Mouse (Mus musculus) hindbrain, embryonic 13.5 days (tissue): ENCODE results near the gene Ccdc151. TPM values are rescaled to one million over a fixed set of nuclear protein-coding genes. Genes with fewer than 3 reads are reported as not detected.

Experiments used
- ATAC-seq: fragments of 200-750 bp; cut with Nextera tagmentation; 2 replicates; pipeline ENCODE4 v1.8.0; 2017; ENCODE audit warnings: moderate TSS enrichment; ENCODE audit not compliant: low FRiP score
- H3K27ac ChIP-seq: fragments of 300-500 bp; sonication (generic); 2 replicates; pipeline ENCODE4 v1.5.1; 2015; ENCODE audit warnings: inconsistent platforms, mild to moderate bottlenecking, moderate library complexity
- H3K27me3 ChIP-seq: fragments of 300-500 bp; sonication (generic); 2 replicates; pipeline ENCODE4 v1.6.1; 2015; ENCODE audit warnings: mild to moderate bottlenecking, inconsistent platforms
- H3K36me3 ChIP-seq: fragments of 300-500 bp; sonication (generic); 2 replicates; pipeline ENCODE4 v1.6.1; 2015; ENCODE audit warnings: mild to moderate bottlenecking, inconsistent platforms
- H3K4me1 ChIP-seq: fragments of 300-500 bp; sonication (generic); replicated peaks from 2 replicates; pipeline ENCODE4 v1.6.1; 2015; ENCODE audit warnings: inconsistent platforms
- H3K4me2 ChIP-seq: fragments of 300-500 bp; sonication (generic); 2 replicates; pipeline ENCODE4 v1.6.1; 2015; ENCODE audit warnings: inconsistent platforms, mild to moderate bottlenecking, moderate library complexity
- H3K4me3 ChIP-seq: fragments of 300-500 bp; sonication (generic); 2 replicates; pipeline ENCODE4 v1.5.1; 2015; ENCODE audit warnings: mild to moderate bottlenecking, inconsistent platforms
- H3K9ac ChIP-seq: fragments of 300-500 bp; sonication (generic); 2 replicates; pipeline ENCODE4 v1.6.1; 2015; ENCODE audit warnings: mild to moderate bottlenecking, inconsistent platforms
- H3K9me3 ChIP-seq: fragments of 300-500 bp; sonication (generic); 2 replicates; pipeline ENCODE4 v1.6.1; 2016; ENCODE audit warnings: inconsistent platforms
- WGBS: fragments of 180-500 bp; shearing (Covaris S2); methylation state at CpG from one replicate; pipeline ENCODE4 v1.1.7; 2015; 5-methylcytosine and 5-hydroxymethylcytosine counted together
- polyA plus RNA-seq: library from polyadenylated mRNA; unstranded; fragments of >200 nt; fragmentation: Nextera tagmentation; extraction: Ambion mirVana; gene quantifications from 2 replicates; pipeline ENCODE4 v1.2.1, GENCODE M21; 2015

Gene Ccdc151
- polyA plus RNA-seq, 1 experiment from 2014 or later: 4.4 TPM

GRCm38 (mm10) chr9:21989230-21990110, 13.0 kb downstream of the Ccdc151 start, which contains the start of gene Rgl3:
Rgl3 (minus strand) TSS chr9:21989446.
- H3K9me3 ChIP-seq: no peaks in the 10 kb centered on the region
- no peak for ATAC-seq
- H3K4me1 ChIP-seq: peaks cover 26% of the 10 kb centered on the region
- H3K27ac ChIP-seq: no peak within 1 kb of the TSS
- WGBS: under 1% methylated on average over 41 of the region's 42 CpGs
- H3K4me3 ChIP-seq: peak within 1 kb of the TSS; percentile 36
- no peaks in the 10 kb centered on the region for H3K36me3 ChIP-seq
- H3K9ac ChIP-seq: peak within 1 kb of the TSS; percentile 64
- peaks cover 91% of the 10 kb centered on the region for H3K27me3 ChIP-seq
- peak within 1 kb of the TSS; percentile 57 for H3K4me2 ChIP-seq

DNA sequence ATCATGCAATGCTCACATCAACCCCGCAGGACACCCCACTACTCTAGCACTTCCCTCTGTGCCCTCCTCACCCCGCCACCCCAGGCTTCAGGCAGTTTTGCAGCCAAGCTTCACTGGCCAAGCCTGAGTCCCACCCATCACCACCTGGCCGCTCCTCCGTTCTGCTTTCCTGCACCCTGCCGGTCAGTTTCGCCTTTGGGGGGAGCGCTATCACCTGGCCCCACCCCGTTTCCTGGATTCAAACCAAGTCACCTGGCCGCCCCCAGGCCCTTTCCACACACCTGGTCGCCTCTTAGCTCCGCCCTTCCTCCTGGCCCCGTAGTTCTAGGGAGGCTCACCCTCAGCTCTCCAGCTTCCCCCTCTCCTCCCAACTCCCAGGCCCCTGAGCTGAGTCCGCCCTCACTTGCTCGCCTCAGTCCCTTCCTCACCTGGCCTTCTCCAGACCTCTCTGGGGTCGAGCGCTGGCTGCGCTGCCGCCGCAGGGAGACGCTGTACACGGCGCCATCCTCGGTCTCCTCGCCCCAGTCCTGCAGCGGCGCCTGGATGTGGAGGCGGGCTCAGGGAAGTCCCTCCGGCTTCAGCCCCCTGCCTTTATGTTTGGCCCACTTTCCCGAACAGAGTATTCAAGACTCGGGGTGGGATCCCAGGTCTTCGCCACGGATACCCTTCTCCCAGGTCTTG, 13.9 kb downstream of the Ccdc151 start:
- H3K4me3 ChIP-seq: peak overlapping the region; percentile 36
- H3K4me1 ChIP-seq: peaks cover 26% of the 10 kb centered on the region
- peak overlapping the region; percentile 57 for H3K4me2 ChIP-seq
- H3K9me3 ChIP-seq: no peaks in the 10 kb centered on the region
- no peaks in the 10 kb centered on the region for H3K36me3 ChIP-seq
- no peak for ATAC-seq
- WGBS: under 1% methylated on average over 32 of the region's 32 CpGs
- H3K9ac ChIP-seq: peak overlapping the region; percentile 64
- H3K27me3 ChIP-seq: peaks cover 89% of the 10 kb centered on the region
- H3K27ac ChIP-seq: no peak overlapping the region

GRCm38 (mm10) chr9:21987592-21988342, 14.7 kb downstream of the Ccdc151 start:
- H3K9ac ChIP-seq: no peak overlapping the region

DNA sequence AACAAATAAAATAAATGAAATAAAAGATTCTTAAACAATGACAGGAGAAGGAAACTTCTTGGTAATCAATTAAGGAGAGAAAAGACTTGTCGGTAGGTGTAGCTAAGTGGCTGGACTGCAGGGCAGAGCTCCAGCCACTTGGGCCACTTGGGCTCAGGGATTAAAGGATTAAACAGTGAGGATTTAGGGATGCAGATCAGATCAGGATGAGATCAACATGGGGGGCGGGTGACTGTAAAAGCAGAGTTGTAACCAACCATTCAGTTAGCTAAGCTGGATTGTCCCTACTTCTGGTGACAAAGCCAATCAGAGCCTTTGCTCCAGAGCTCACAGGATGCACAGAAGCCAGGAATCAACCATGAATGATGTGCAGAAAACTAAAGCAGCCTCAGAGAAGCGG, 18.5 kb downstream of the Ccdc151 start:
- WGBS: 28% methylated on average over 3 of the region's 3 CpGs
- Histone ChIP-seq H3K4me3 (no peak overlapping the region), H3K9ac (no peak overlapping the region), H3K9me3 (no peaks in the 10 kb centered on the region), H3K27me3 (peaks cover 47% of the 10 kb centered on the region), H3K27ac (no peak overlapping the region), H3K36me3 (no peaks in the 10 kb centered on the region), H3K4me2 (no peak overlapping the region), H3K4me1 (peaks cover 11% of the 10 kb centered on the region)
- no peak for ATAC-seq

More at GRCm38 (mm10) chr9:21987592-21988342, 14.7 kb downstream of the Ccdc151 start:
- peaks cover 26% of the 10 kb centered on the region for H3K4me1 ChIP-seq
- H3K27ac ChIP-seq: no peak overlapping the region
- H3K9me3 ChIP-seq: no peaks in the 10 kb centered on the region
- no peak for ATAC-seq
- H3K36me3 ChIP-seq: no peaks in the 10 kb centered on the region
- H3K4me3 ChIP-seq: peak overlapping the region; percentile 36; the same call in 1 of the 2 replicates
- 9% methylated on average over 36 of the region's 36 CpGs for WGBS
- H3K27me3 ChIP-seq: peaks cover 84% of the 10 kb centered on the region
- peak overlapping the region; percentile 57 for H3K4me2 ChIP-seq

DNA sequence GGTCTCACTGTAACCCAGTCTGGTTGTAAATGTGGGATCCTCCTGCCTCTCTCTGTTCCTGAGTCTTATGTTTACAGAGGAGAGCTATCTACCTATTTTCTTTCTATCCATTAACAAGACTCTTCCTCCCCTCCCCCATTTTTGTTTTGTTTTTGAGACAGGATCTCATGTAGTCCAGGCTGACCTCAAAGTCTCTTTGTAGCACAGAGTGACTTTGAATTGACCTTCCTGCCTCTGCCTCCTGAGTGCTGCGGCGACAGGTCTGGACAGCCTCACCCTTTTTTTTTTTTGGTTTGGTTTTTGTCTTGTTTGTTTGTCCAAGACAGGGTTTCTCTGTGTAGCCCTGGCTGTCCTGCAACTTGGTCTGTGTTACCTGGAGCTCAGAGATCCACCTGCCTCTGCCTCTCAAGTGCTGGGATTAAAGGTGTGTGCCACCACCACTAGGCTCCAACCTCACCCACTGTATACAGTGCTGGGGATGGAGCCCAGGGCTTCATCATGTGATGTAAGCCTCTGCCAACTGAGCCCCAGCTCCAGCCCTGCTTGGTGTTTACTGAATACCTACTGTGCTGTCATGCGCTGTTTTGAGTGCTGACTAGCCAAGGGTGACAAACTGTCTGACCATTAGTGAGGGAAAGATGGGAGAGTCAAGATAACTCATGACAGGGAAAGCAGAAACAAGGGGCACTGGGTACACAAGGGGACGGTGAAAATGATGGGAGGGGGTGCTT, 23.9 kb downstream of the Ccdc151 start:
- no peak overlapping the region for H3K9ac ChIP-seq
- H3K4me2 ChIP-seq: no peak overlapping the region
- no peak overlapping the region for H3K27ac ChIP-seq
- H3K4me1 ChIP-seq: no peaks in the 10 kb centered on the region
- H3K27me3 ChIP-seq: 0 out of 2 replicates have a peak, but pooled peaks cover 1% of the 10 kb centered on the region
- no peak for ATAC-seq
- no peaks in the 10 kb centered on the region for H3K36me3 ChIP-seq
- no peak overlapping the region for H3K4me3 ChIP-seq
- WGBS: 83% methylated on average over 4 of the region's 4 CpGs
- no peaks in the 10 kb centered on the region for H3K9me3 ChIP-seq

DNA sequence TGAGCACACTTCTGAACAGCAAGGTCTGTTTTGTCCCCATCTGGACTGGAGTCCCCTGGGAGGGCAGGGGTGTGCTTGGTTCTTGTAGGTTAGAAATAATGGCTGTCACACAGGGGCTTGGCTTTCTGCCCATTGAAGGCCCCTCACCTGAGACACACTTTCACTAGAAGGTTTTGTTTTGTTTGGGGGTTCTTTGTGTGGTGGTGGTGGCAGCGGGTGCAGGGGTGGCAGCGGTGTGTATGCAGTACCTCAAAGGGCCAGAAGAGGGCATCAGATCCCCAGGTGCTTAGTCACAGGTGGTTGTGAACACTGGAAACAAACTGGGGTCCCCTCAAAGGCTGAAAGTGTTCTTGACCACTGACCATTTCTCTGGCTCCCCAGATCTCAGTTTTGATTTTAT, 24.5 kb downstream of the Ccdc151 start:
- Histone ChIP-seq H3K27me3 (no peaks in the 10 kb centered on the region), H3K9me3 (no peaks in the 10 kb centered on the region), H3K4me1 (no peaks in the 10 kb centered on the region), H3K27ac (no peak overlapping the region), H3K4me3 (no peak overlapping the region), H3K9ac (no peak overlapping the region), H3K36me3 (no peaks in the 10 kb centered on the region), H3K4me2 (no peak overlapping the region)
- no peak for ATAC-seq
- 23% methylated on average over 2 of the region's 2 CpGs for WGBS

DNA sequence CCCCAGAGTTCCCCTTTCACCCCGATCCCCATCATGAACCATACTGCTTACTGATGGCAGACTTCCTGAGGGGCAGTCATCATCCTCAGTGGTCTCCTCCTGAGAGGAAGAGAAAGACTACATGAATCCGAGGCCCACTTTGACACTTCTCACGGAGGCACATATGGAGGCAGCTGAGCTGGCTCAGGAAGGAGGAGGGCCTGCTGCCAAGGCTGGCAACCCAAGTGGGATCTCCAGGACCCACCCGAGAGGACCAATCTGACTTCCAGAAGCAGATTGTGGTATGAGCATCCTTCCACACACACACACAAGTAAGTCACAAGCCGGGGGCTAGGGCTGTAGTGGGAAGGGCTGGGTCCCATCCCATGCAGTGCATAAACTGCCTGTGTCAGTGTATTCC, 25.1 kb downstream of the Ccdc151 start:
- Histone ChIP-seq H3K4me2 (no peak overlapping the region), H3K4me1 (no peaks in the 10 kb centered on the region), H3K4me3 (no peak overlapping the region), H3K9ac (no peak overlapping the region), H3K27me3 (no peaks in the 10 kb centered on the region), H3K27ac (no peak overlapping the region), H3K36me3 (no peaks in the 10 kb centered on the region), H3K9me3 (no peaks in the 10 kb centered on the region)
- ATAC-seq: no peak
- WGBS: 85% methylated on average over 5 of the region's 5 CpGs

GRCm38 (mm10) chr9:21976626-21977175, 25.7 kb downstream of the Ccdc151 start:
- no peaks in the 10 kb centered on the region for H3K9me3 ChIP-seq
- H3K4me1 ChIP-seq: no peaks in the 10 kb centered on the region
- no peak overlapping the region for H3K27ac ChIP-seq
- no peak overlapping the region for H3K9ac ChIP-seq
- no peak overlapping the region for H3K4me2 ChIP-seq
- ATAC-seq: no peak
- 91% methylated on average over 10 of the region's 10 CpGs for WGBS
- H3K4me3 ChIP-seq: no peak overlapping the region
- no peaks in the 10 kb centered on the region for H3K36me3 ChIP-seq
- no peaks in the 10 kb centered on the region for H3K27me3 ChIP-seq

- no peak overlapping the region for H3K4me3 ChIP-seq
- no peaks in the 10 kb centered on the region for H3K9me3 ChIP-seq
- H3K36me3 ChIP-seq: no peaks in the 10 kb centered on the region
- H3K27ac ChIP-seq: no peak overlapping the region
- H3K4me1 ChIP-seq: no peaks in the 10 kb centered on the region
- H3K9ac ChIP-seq: no peak overlapping the region
- no peak overlapping the region for H3K4me2 ChIP-seq
- no peak for ATAC-seq
- H3K27me3 ChIP-seq: peaks cover 5% of the 10 kb centered on the region
- 96% methylated on average over 4 of the region's 4 CpGs for WGBS
Observed at GRCm38 (mm10) chr9:21969304-21969703, 33.1 kb downstream of the Ccdc151 start.

DNA sequence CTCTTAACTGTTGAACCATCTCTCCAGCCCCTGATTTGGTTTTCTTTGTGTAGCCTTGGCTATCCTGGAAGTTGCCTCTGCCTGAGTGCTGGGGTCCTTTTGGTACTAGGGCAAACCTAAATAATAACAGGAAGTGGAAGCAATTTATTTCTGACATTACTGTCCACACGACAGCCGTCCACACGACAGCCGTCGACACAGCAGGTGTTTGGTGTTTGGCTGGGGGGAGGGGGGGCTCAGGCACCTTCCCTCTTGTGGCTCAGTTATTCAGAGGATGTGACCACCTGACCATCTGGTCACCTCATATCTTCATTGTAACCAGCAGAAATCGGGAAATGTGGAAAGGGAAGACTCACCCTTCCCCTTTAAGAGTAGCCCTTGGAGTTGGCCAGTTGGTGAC, 33.6 kb downstream of the Ccdc151 start:
- Histone ChIP-seq H3K4me3 (no peak overlapping the region), H3K4me1 (no peaks in the 10 kb centered on the region), H3K27me3 (peaks cover 10% of the 10 kb centered on the region), H3K27ac (no peak overlapping the region), H3K4me2 (no peak overlapping the region), H3K9me3 (no peaks in the 10 kb centered on the region), H3K36me3 (no peaks in the 10 kb centered on the region), H3K9ac (no peak overlapping the region)
- no peak for ATAC-seq
- 75% methylated on average over 6 of the region's 6 CpGs for WGBS

DNA sequence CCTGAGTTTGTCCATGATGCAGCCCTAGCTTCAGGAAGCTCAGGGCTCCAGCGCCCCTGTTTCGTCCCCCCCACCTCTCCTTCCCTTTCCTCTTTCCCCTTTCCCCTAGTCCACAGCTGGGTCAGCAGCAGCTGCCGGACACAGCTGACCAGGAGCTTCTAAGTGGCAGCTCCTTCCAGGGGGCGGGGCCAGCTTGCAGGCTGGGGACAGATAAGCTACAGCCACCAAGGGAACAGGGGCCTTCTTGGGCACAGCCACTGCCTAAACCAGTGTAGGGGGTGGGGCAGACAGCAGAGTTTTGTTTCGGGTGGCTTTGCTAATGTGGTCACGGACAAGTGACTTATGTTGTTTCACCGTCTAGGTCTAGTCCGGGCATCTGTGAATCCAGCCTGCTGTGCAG, 39.0 kb downstream of the Ccdc151 start, which contains the start of gene Epor:
Gene Epor, minus strand, starts transcription at position 90 of the 400 bp plus-strand sequence.
- Histone ChIP-seq H3K4me3 (peak within 1 kb of the TSS; percentile 38), H3K27ac (no peak within 1 kb of the TSS), H3K9ac (peak within 1 kb of the TSS; percentile 65), H3K36me3 (peaks cover 5% of the 10 kb centered on the region; the same call in 1 of the 2 replicates), H3K9me3 (no peaks in the 10 kb centered on the region), H3K4me1 (peaks cover 30% of the 10 kb centered on the region), H3K4me2 (peak within 1 kb of the TSS; percentile 66), H3K27me3 (peaks cover 64% of the 10 kb centered on the region)
- WGBS: 19% methylated on average over 8 of the region's 8 CpGs
- ATAC-seq: no peak
